Mouse (Mus musculus): ENCODE measurements at regions not wholly inside any gene's neighbourhood (a gene's known extent, or its start where the extent isn't known, plus 50 kb on each side); places are given as distances from the start of the nearest gene placed in this dataset.

DNA sequence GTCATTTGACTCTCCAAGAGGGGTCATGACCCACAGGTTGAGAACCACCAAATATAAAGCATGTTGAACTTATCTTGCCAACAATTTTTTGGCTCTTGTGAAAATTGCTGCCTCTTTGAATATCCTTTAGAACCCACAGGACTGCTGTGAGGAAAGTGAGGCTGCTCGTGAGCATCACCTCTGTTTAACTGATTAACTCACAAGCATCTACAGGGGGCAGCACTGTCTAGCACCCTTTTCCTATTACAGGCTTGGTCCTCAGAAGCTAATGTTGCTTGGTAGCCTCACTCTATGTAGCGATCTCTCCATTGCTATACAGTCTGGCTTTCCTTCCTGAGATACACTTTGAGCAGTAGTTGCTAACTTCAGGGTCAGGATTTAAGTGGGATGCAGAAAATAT is 522.4 kb upstream of the Adam24 start:
- DNase-seq (ENCODE audit: low spot score in 2 of 2), result no peak

DNA sequence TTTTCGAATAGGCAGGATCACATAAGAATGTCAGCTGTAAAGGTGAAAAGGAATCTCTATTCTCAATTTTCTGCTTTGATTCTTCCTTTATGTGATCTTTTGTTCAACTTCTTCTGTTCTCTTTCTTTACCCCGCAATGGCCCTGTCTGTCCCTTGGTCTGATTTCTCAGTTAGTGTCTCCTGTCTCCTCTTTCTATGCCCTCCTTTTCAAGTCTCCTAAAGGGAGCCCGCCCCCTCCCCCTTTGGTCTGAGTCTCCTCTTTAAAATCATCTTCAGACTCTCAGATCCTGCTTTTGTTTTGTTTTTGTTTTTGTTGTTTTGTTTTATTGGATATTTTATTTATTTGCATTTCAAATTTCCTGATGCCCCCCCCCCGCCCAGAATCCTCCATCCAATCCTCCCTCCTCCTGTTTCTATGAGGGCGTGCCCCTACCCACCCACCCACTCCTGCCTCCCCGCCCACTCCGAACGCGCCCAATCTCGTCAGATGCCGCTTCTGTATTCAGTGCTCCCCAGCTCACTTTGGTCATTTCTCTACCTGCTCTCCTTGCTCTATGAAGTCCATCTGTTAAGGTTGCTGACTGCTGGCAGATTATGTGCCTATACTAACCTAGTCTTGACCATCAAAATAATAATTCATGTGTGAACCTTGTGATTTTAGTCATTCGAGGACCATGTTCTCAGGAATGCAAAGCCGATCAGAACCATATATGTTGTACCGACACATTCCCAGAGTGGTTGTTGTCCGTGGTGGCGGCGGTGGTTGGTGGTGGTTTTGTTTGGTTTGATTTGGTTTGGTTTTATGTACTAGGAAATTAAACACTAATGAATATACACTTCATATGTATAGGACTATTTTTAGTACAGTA is 487.9 kb upstream of the Adam24 start:
- no peak for DNase-seq (ENCODE audit: low spot score in 2 of 2)

- DNase-seq (ENCODE audit: low spot score in 2 of 2), result peak; percentile 18 to 66
Observed at GRCm38 (mm10) chr8:40187584-40187934, 487.3 kb upstream of the Adam24 start.

DNA sequence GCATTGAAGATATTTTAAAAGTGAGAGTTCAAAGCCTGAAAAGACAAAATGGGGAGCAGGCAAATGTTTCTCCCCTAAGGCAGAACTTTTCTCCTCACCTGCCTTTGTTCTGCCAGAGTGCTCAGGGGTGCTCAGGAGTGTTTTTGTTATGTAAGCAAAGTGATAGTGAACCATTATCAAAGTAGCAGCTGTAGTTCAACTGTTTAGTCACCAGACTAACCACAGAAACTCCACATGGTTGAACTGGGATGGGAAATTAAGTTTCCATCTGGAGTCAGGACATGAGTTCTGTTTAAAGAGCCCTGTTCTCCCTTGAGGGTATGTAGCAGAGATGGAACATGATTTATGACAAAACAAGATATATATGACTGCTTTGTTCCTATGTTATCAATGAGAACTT is 482.6 kb upstream of the Adam24 start:
- DNase-seq (ENCODE audit: low spot score in 2 of 2), result no peak

- no peak for DNase-seq (ENCODE audit: low spot score in 2 of 2)
Observed at GRCm38 (mm10) chr8:40193148-40193547, 481.7 kb upstream of the Adam24 start.

- DNase-seq (ENCODE audit: low spot score in 2 of 2), result peak in 1 of 2 experiments; percentile 21
Observed at GRCm38 (mm10) chr8:40210871-40211270, 464.0 kb upstream of the Adam24 start.

- DNase-seq (ENCODE audit: low spot score in 2 of 2), result no peak
Observed at GRCm38 (mm10) chr8:40223521-40223920, 451.4 kb upstream of the Adam24 start.

DNA sequence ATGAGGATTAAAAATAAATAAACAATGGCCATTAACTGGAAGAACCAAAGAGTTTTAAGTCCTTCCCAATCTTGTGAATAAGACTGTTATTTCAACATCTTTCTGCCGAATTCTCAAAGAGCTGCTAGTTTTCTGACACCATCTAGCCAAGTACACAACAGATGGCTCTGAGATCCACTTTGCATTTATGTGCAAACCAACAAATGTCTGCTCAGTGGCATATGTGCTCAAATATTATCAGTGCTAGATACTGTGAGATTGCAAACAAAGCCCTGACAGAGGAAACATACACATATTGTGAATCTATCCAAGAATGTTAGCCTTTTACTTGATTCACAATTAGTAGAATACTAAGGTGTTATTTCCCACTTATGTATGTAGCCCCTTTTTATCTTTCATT is 447.6 kb upstream of the Adam24 start:
- peak in 1 of 2 experiments; percentile 32 for DNase-seq (ENCODE audit: low spot score in 2 of 2)
